Mouse (Mus musculus): ENCODE results near the gene Astn2.
"Not testable (repeated sequence)": the region's sequence is repeated elsewhere in the genome, so short reads cannot be mapped to it uniquely, and the experiment has no call there.

Gene Astn2

DNA sequence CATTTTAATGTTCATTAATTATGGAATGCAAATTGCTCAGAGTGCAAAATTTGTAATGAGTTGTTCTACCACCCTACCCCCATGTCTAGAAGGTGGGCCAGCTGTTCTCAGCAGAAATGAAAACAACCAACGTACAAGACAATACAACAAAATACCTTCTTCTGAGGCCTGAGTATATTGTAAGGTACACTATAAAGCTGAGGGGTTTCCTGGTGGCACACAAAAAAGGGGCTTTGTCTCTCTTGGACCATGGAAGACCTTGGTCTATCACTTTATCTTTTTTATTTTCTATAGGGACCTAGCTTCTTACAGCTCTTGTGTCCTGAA is 645.6 kb downstream of the Astn2 start:
- DNase-seq (ENCODE audit: low read depth, low spot score): no peak

DNA sequence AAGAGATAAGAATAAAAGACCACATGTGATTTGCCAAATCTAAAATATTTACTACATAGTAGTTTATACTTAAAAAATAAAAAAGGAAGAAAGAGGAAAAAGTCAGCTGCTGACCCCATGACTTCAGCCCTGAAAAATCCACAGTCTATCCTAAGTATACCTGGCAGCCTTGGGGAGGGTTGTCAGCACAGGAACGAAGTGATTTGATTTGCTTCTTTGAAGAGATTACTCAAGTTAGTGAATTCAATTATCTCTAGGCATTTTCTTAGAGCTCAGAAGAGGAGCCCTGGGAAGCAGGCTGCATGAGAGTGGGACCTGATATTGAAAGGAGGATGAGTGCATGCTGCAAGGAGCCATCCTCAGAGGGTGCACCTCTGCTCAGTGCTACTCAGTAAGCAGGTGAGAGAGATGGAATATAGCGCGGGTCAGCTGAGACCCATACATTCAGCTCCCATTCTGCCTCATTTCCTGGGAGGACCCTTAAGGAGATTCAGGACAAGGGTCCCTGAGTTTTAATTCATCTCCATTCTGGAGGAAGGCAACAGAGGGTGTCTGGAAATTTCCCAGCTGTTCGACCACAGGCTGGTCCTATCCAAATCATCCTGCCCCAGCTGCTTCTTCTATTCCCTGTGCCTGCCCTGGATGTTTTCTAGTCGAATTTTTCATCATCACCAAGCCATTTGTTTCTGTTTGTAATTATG is 646.1 kb downstream of the Astn2 start:
- no peak for DNase-seq (ENCODE audit: low read depth, low spot score)

DNA sequence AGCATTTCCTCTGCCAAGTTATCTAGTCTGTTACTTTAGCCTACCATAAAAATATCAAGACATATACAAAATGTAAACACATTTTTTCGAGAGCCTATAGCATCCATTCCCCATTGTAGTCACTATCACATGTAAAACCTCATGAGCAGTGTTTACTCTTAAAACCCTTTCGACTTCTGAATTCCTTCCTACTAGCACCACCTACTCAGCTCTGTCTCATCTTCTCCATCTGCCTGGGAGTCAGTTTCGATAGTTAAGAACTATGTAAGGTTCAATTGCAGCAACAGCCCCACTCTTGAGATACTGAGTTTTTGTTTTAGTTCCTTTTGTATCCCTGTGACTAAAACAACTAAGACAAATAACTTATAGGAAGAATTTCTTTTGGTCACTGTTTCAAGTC is 651.5 kb downstream of the Astn2 start:
- DNase-seq (ENCODE audit: low read depth, low spot score): no peak

DNA sequence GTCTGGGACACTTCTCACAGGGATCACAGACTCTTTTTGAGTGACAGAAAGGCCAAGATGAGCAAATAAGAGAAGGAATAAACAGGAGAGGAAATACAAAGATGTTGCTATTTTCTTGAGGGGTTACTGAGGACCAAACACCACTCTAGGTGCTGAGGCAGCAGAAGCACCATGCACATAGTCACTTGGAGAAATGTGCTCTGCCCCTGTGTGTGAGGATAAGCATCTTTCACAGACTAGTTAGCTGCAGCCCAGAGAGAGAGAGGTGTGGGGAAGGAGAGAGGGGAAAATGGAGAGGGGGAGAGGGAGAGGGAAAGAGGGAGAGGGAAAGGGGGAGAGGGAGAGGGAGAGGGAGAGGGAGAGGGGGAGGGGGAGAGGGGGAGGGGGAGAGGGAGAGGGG is 659.6 kb downstream of the Astn2 start:
- DNase-seq (ENCODE audit: low read depth, low spot score): no peak

DNA sequence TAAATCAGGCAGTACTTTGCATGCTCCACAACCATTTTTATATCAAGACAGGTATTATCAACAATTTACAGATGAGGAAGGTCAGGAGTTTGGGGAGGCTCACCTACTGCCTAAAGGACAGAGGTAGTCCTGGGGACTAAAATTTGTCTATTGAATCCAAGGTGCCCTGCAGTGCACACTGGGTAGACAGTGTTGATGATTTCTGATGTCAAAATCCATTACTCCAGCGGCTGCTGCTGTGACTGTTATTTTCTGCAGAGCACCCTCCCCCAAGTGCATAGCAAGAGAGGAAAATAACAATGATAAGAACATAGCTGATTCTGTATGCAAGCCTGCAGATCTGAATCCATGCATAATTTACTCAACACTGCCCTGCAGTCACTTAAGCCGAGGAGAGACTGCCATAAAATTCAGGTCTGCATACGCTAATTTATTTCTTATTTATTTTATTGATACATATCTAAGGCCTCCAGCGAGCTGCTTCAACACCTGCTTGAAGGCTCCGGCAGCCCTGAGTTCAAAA is 660.3 kb downstream of the Astn2 start:
- DNase-seq (ENCODE audit: low read depth, low spot score): no peak

DNA sequence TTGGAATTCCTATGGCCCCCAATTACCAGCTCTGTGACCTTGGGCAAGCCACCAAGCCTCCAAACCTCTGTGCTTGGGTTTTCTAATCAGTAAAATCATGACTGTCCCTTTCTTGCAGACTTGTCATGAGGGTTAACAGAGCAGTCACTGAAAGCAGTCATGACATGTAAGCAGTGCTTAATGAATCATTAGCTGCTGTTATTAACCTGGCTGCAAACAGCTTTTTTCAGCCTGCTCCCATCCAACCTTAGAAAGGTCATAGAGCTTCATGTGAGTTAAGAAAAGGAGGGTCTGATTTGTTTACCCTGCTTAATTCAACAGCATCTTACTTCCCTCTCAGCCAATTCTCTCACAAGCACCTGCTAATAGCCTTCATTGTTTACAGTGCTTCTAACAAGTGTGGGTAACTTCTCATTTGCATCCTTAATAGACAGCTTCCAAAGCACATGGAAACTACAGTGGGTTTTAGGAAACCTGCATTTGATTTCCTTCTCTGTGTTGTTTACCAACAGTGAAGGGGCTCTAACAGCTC is 661.2 kb downstream of the Astn2 start:
- DNase-seq (ENCODE audit: low read depth, low spot score): no peak

DNA sequence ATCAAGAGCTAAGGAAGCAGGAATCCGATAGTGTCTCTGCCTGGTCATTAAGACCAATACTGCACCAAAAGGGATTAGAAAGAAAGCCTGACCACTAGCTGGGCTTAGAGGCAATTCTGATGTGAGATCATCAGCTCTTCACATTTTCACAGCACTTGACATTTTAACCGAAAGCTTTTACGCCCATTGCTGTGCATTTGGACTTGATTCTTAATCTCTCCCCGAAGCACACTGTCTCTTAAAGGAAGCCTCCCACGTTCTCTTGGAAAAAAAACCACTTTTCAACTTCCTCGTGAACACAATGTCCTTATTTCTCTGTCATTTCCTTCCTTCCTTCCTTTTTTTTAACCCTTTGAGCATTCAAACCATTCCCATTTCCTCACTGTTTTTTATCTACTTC is 680.0 kb downstream of the Astn2 start:
- DNase-seq (ENCODE audit: low read depth, low spot score): no peak

DNA sequence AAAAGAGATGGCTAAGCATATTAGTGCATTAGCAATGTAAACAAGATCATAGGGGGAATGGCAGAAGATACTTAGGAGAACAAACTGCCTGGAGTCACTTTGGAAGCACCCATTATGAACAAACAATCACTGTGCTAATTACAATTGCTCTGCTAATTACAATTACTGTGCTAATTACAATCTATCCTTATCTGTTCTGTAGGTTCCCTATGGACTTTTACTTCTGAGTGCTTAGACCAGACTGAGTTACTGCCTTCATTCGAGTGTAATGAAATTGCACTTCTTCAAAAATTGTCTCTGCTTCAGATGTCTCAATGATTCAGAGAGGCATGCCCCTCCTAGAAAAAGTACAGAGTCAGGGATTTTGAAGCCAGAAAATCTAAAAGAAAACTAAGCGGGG is 684.8 kb downstream of the Astn2 start:
- no peak for DNase-seq (ENCODE audit: low read depth, low spot score)

DNA sequence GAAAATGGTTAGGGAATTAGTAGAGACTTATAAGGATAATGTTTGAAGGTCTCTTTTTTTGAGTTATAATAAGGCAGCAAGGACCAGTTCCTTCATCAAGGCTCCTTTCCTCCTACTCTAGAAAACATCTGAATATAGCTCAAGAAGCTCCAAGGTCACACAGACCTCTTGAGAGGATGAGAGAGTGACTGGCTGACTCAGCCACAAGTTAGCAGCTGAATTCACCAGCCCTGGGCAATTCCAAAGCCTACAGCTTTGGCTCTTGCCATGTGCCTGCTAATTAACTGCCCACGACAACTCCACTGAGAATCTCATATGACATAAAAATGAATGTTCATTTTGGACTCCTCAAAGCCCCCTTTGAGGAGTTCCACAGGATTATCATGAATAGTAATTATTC is 686.5 kb downstream of the Astn2 start:
- no peak for DNase-seq (ENCODE audit: low read depth, low spot score)

DNA sequence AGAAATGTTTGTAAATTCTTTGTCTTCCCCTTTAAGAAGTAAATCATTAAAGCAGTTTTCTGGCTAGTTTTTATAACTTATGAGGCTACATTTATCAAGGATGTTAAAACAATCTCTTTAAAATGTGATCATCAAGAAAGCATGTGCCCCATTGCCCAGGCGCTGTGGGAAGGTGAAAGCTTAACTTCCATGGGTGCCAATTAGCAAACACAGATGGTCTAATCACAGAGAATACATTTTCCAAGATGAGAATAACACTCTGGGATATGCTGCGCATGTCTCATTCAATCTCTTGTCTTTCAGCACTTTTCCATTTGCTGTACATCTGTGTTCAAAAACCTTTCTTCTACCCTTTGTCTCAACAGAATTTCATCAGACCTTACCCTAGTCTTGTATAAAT is 688.3 kb downstream of the Astn2 start:
- no peak for DNase-seq (ENCODE audit: low read depth, low spot score)

DNA sequence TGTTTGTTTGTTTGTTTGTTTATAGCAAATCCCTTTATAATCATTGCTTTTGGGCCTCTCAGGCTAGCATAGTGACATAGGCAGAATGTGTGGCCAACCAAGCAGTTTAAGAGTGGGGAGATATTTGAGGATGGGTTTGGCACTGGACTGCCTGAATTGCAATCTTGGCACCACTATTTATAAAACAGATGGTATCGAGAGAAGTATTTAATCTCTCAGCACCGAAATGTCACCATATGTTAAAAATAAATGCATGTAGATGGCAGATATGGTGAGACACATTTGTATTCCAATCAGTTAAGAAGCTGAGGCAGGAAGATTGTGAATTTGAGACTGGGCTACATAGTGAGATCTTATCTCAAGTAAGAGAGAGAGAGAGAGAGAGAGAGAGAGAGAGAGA is 692.7 kb downstream of the Astn2 start:
- no peak for DNase-seq (ENCODE audit: low read depth, low spot score)

DNA sequence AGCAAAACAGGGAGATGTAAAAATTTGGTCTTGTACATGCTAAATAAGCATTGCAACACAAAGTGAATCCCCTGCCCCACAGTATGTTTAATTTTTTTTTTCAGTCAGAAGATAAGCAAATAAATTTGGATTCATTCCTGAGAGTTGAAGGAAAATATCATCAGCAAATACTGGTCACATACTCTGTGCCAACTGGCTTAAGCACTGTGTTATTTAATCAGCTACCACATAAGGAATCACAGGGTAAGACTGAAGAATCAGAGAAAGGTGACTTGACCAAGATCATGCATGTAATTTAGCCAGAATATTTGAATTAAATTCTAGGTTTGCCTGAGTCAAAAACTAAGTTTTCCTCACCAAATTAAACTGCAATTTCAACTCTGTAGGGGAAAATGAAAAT is 693.8 kb downstream of the Astn2 start:
- no peak for DNase-seq (ENCODE audit: low read depth, low spot score)

DNA sequence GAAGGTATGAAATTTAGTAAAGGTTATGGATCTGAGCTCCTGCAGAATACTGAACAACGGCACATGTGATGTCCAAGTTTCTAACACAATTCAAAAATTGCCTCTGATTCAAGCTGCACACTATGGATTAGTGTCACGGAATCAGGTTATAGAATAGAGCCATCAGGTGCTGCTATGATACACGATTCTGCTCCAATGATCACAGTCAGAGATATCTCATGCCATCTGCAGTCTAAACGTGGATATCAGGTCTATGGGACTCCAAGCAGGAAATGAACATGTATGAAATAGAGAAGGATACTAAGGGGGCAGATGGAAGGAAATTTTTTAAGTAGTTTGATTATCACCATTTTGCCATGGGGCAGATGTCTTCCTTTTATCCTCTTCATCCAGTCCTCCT is 702.6 kb downstream of the Astn2 start:
- DNase-seq (ENCODE audit: low read depth, low spot score): no peak

DNA sequence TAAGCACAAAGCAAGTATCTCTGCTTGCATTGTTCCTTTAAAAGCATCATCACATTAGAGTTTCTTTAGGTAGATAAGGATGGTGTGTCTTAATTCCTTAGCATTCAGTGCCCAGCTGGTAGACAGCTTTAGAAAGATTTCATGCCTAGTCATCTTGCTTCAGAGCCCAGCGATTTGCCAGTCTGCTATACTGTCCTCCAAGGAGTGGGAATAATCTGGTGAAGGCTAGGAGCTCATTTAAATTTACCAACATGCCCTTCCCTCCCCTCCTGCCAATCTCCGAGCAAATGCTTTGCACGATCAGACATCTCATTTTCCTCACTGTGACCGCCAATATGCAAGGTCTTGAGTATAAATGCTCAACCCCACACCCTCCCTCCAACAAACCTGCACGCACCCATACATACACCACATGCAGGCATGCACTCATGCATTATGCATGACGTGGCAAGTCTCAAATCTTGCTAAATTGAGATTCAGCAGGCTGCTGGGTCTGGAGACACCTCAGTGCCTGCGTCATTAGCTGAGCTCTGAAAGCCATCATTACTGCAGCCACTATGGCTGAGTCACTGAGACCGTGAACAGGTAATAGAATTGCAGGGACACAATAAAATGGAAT is 704.6 kb downstream of the Astn2 start:
- no peak for DNase-seq (ENCODE audit: low read depth, low spot score)

DNA sequence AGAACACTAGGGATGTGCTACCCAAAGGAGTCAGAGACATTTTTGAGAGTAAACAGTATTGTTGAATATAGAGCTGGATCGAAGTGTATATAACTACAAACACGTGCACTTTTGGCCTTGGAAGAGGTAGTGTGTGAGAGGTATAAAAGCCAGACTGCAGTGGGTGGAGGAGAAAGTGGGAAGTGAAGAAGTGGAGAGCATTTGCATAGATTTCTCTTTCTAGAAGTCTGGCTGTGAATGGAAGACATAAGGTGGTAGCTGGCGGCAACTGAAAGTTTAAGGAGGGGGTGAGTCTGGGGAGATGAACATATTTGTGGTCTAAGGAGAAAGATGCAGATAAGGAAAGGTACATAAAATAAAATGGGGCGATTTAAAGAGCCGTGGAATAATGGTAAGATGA is 709.2 kb downstream of the Astn2 start:
- no peak for DNase-seq (ENCODE audit: low read depth, low spot score)

DNA sequence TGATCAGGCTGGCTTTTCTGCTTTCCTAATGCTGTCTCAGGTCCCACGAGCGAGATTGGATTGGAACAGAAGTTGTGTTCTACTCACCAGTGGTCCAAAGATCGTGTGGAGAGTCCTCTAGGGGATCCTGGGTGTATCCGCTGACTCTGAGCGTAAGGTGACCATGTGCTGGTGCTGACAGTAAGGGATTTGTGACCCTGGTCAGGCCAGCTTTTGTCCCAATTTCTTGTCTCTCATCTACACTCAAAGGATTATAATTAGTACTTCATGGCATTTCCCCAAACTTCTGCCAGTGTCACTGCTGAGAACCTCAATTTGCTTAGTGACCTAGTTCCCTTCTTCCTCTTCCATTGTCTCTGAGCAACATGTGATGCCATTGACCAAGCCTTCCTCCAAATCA is 710.4 kb downstream of the Astn2 start:
- DNase-seq (ENCODE audit: low read depth, low spot score): no peak

DNA sequence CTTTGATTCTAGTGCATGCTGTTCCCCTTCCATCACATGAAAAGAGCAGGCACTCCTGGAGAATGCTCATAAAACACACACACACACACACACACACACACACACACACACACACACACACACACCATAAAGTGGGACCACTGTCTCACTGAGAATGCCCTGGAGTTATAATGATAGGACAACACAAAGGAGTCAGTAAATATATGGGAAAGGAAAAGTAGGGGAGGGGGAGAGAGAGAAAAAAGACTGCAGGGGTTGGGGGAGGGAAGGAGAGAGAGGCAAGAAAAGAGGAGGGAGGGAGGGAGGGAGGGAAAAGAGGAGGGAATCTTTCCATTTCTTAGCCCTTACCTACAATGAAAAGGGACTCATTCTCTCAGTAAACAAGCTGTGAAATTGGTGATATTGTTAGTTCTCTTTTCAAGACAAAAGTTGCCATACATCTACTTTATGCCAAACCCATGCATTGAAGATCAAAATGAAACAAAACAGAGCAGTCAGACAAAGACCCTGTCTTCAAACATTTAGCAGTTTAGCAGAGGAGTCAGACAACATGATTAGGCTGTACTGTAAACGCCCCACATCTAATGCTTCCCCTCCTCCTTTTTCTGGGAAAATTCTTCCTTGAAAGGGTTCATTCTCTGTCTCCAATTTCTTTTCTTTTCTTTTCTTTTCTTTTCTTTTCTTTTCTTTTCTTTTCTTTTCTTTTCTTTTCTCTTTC is 717.2 kb downstream of the Astn2 start:
- DNase-seq (ENCODE audit: low read depth, low spot score): no peak

DNA sequence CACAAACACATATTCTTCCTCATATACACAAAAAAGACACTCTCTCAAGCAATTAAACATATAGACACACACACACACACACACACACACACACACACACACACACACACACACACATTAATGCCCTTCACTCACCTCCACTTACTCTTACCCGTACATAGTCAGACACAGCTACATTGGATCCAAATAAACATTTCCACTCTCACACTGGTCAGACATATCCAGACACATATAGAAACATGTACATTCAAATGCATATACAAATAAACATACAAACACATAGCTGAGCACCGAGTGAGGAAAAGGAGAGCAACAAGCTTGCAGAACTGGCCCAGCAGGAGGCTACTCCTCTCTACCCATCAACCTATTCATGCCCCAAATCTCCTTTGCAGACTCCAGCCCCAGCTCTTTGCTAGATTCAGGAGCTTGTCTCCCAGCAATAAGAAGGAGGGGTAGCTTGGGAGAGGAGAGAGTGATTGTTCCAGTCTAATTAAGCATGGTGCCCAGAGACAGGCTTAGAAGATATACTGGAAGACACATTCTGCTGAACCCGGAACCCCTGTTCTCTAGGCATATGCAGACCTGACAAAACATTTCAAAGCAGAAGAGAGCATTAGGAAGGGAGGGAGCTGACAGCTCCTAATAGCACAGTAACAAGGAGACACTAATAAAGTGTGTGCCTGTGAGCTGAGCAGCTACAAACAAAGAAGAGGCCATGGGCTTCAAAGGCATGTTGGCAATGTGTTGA is 718.0 kb downstream of the Astn2 start:
- no peak for DNase-seq (ENCODE audit: low read depth, low spot score)

DNA sequence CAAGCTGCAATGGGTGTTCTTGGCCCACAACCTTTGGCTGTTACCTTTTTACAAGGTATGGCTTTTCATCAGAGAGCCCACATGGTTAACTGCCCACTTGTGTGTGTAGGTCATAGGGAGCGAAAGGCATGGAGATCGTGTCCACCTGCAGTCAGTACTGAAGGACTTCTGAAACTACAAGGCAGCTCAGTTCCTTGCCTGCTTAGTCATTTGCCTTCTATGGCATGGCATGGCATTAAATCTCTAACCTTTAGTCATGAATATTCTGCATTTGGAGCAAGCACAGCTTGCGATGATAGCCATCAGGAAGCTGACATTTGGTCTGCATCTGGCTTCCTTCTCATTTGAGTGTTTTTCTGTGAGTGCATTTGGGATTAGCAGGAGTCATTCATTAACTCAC is 720.0 kb downstream of the Astn2 start:
- no peak for DNase-seq (ENCODE audit: low read depth, low spot score)

DNA sequence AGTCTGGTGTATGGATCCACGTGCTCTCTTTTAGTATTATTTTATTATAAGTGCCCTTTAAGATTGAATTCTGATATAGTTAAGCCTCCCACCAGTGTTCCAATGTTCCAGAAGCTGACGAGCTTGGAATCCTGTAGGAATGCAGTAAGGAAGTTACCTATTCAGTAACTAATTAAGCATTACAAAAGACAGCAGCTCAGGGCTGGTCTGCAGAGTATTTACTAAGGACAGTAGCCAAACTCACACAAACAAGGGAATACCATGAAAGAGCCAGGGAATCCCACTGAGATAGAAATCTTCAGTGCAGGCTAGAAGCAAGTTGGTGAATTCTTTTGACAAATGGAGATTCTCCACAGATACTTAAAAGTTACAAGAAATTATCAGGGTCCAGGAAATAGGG is 724.6 kb downstream of the Astn2 start:
- not testable (repeated sequence) for DNase-seq (ENCODE audit: low read depth, low spot score)

DNA sequence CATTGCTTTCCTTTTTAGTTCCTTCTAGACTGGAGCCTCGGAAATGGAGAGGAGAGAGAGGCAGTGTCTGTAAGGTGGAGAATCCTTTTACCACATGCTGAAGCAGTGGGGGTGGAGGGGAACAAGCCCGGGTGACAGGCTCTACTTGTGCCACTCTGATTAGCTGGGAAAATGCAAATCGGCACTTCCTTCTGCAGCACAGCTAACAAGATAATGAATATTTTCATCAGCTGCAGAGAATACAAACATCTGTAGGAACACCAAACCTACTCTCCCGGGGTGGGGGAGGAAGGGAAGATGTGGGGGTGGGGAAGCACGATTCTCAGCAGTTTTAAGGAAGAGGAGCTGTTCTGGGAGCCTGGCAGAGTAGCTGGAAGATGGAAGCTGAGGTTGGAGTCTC is 725.5 kb downstream of the Astn2 start:
- no peak for DNase-seq (ENCODE audit: low read depth, low spot score)

DNA sequence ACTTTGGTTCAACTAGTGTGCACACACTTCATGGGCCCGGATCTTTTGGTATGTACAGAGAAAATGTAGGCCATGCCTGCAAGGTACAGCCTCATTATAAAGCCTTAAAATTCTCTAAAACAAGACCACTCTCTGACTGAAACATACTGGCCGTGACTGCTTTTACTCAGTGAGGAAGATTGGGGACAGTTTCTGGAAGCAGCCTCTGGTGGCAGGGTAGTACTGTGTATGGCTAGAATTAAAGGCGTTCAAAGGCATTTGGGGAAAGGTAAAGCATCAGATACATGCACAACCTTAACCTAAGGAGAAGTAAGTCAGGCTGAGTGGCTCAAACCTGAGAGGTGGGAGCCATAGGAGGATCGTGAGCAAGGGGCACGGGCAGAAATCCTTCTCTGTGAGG is 725.9 kb downstream of the Astn2 start:
- DNase-seq (ENCODE audit: low read depth, low spot score): no peak

Data from embryo, embryonic 11.5 days (tissue).